Mouse (Mus musculus) kidney, postnatal 0 days (tissue): ENCODE measurements at regions not wholly inside any gene's neighbourhood (a gene's known extent, or its start where the extent isn't known, plus 50 kb on each side); places are given as distances from the start of the nearest gene placed in this dataset.
A peak's percentile ranks its signal among the peaks of the same experiment; 100 is the strongest.

Source experiments
- ATAC-seq: fragments of 200-750 bp; cut with Nextera tagmentation; replicated peaks from 2 replicates; pipeline ENCODE4 v1.8.0; 2017; ENCODE audit warnings: low read depth, moderate number of reproducible peaks, moderate TSS enrichment, moderate library complexity; ENCODE audit not compliant: low FRiP score
- DNase-seq: peaks from one replicate; pipeline ENCODE4 v3.0.0-alpha.2; 2016; ENCODE audit warnings: low spot score
- H3K27ac ChIP-seq: fragments of 300-500 bp; sonication (generic); 2 replicates; pipeline ENCODE4 v1.5.1; 2014; ENCODE audit warnings: mild to moderate bottlenecking
- H3K27me3 ChIP-seq: fragments of 300-500 bp; sonication (generic); 2 replicates; pipeline ENCODE4 v1.6.1; 2014; ENCODE audit warnings: low read length, mixed read lengths; ENCODE audit not compliant: insufficient read depth
- H3K36me3 ChIP-seq: fragments of 300-500 bp; sonication (generic); 2 replicates; pipeline ENCODE4 v1.6.1; 2014; ENCODE audit warnings: low read length, mixed read lengths; ENCODE audit not compliant: insufficient read depth
- H3K4me1 ChIP-seq: fragments of 300-500 bp; sonication (generic); replicated peaks from 2 replicates; pipeline ENCODE4 v1.6.1; 2014; ENCODE audit warnings: antibody characterized with exemption, low read length, mixed read lengths; ENCODE audit not compliant: insufficient read depth
- H3K4me2 ChIP-seq: fragments of 300-500 bp; sonication (generic); 2 replicates; pipeline ENCODE4 v1.6.1; 2014; ENCODE audit warnings: mild to moderate bottlenecking, low read length, moderate library complexity, mixed read lengths
- H3K4me3 ChIP-seq: fragments of 300-500 bp; sonication (generic); replicated peaks from 2 replicates; pipeline ENCODE4 v1.5.1; 2014; ENCODE audit warnings: low read depth, low read length
- H3K9ac ChIP-seq: fragments of 300-500 bp; sonication (generic); 2 replicates; pipeline ENCODE4 v1.6.1; 2014; ENCODE audit warnings: low read depth, low read length
- H3K9me3 ChIP-seq: fragments of 300-500 bp; sonication (generic); replicated peaks from 2 replicates; pipeline ENCODE4 v1.6.1; 2016; ENCODE audit warnings: low read length, inconsistent platforms, mixed read lengths
- CTCF ChIP-seq: IDR thresholded peaks from 2 replicates; pipeline ENCODE4 v1.5.1; 2016; ENCODE audit warnings: antibody characterized with exemption, low read depth, mild to moderate bottlenecking, moderate library complexity
- WGBS: fragments of 180-500 bp; shearing (Covaris S2); extraction: QIAGEN DNeasy Blood & Tissue Kit; methylation state at CpG from one replicate; pipeline ENCODE4 v1.1.7; 2014; 5-methylcytosine and 5-hydroxymethylcytosine counted together

- 24% methylated on average over 3 of the region's 3 CpGs for WGBS
- H3K27ac ChIP-seq = no peak overlapping the region
- no peaks in the 10 kb centered on the region for H3K36me3 ChIP-seq
- no peak for ATAC-seq
- no peaks in the 10 kb centered on the region for H3K4me1 ChIP-seq
- no peak overlapping the region for H3K4me3 ChIP-seq
- no peak overlapping the region for H3K9ac ChIP-seq
- H3K4me2 ChIP-seq = no peak overlapping the region
- no peak for TF ChIP-seq CTCF
- no peaks in the 10 kb centered on the region for H3K27me3 ChIP-seq
- no peak for DNase-seq
- H3K9me3 ChIP-seq = no peaks in the 10 kb centered on the region
Observed at GRCm38 (mm10) chr1:45575131-45575530, 72.0 kb upstream of the Col5a2 start.

DNA sequence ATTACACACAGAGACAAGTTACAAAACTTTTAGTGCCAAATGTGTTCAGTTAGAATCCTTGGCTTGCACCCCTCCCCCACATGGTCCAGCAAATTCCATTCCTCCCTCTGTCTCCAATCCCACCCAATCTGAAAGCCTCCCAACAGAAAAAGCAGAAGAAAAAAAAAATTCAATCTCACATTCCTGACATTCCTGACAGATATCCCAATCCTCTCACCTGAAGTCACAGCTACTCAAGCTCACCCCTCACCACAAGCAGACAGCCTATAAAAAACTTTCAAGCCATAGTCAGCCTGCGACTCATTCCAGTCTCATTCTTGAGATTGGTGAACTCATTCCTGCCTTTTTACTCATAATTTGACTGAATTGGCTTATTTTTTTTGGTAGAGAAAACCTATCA lies 77.4 kb upstream of the Col5a2 start:
- TF ChIP-seq CTCF = no peak
- no peak overlapping the region for H3K4me2 ChIP-seq
- H3K4me1 ChIP-seq = no peaks in the 10 kb centered on the region
- H3K27ac ChIP-seq = no peak overlapping the region
- DNase-seq (no peak), ATAC-seq (no peak)
- H3K4me3 ChIP-seq = no peak overlapping the region
- H3K9ac ChIP-seq = no peak overlapping the region
- H3K27me3 ChIP-seq = no peaks in the 10 kb centered on the region
- no peaks in the 10 kb centered on the region for H3K36me3 ChIP-seq
- H3K9me3 ChIP-seq = no peaks in the 10 kb centered on the region
- WGBS = 66% methylated on average over 1 of the region's 1 CpGs

DNA sequence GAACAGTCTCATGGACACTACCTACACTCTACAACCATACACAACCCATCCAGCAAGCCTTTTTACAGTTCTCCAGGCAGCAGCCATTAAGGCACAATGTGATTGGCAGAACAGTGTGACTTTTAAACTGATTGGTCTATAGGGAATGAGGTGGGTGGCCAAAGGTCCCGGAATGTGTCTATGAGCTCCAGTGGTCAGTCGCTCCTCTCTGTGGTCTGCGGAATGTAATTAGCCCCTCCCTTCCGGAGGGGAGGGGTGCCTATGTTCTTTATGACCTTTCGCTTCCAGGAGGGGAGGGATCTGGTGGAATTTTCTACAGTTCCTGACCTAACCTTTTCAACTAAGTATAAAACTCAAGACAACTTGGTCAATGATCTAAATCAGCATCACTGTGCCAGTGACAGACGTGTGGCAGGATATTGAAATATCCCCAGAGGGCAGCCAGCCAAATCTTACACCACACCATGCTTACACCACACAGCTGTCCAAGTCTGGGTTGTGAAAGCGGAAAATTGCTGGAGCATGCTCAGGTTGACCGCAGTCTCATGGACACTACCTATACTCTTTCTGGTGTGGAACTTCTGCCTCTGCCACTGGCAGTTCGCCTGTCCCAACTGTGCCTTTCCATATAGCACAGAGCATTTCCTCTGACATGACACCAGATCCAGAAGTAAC lies 84.4 kb upstream of the Col5a2 start:
- ATAC-seq (peak; percentile 66; the same call in 1 of the 2 replicates), DNase-seq (peak; percentile 50)
- no peaks in the 10 kb centered on the region for H3K36me3 ChIP-seq
- no peaks in the 10 kb centered on the region for H3K9me3 ChIP-seq
- no peaks in the 10 kb centered on the region for H3K4me1 ChIP-seq
- no peak overlapping the region for H3K4me3 ChIP-seq
- no peak overlapping the region for H3K9ac ChIP-seq
- WGBS = 47% methylated on average over 9 of the region's 9 CpGs
- H3K27me3 ChIP-seq = no peaks in the 10 kb centered on the region
- no peak for TF ChIP-seq CTCF
- H3K4me2 ChIP-seq = 0 out of 2 replicates have a peak overlapping the region, but pooled peaks have one; percentile 7
- no peak overlapping the region for H3K27ac ChIP-seq

- H3K27ac ChIP-seq = no peak overlapping the region
- no peak for DNase-seq
- no peaks in the 10 kb centered on the region for H3K27me3 ChIP-seq
- ATAC-seq = no peak
- no peak for TF ChIP-seq CTCF
- H3K9me3 ChIP-seq = no peaks in the 10 kb centered on the region
- H3K4me1 ChIP-seq = no peaks in the 10 kb centered on the region
- no peak overlapping the region for H3K4me3 ChIP-seq
- 36% methylated on average over 2 of the region's 2 CpGs for WGBS
- no peak overlapping the region for H3K9ac ChIP-seq
- H3K4me2 ChIP-seq = no peak overlapping the region
- H3K36me3 ChIP-seq = no peaks in the 10 kb centered on the region
Observed at GRCm38 (mm10) chr1:45597316-45597715, 94.2 kb upstream of the Col5a2 start.

GRCm38 (mm10) chr1:45599421-45599820 lies 96.3 kb upstream of the Col5a2 start:
- no peak overlapping the region for H3K4me2 ChIP-seq

GRCm38 (mm10) chr1:45600011-45600410 lies 96.9 kb upstream of the Col5a2 start:
- H3K27me3 ChIP-seq = no peaks in the 10 kb centered on the region
- H3K4me3 ChIP-seq = no peak overlapping the region
- H3K9ac ChIP-seq = no peak overlapping the region
- WGBS = 90% methylated on average over 3 of the region's 3 CpGs
- no peak for TF ChIP-seq CTCF
- H3K9me3 ChIP-seq = no peaks in the 10 kb centered on the region
- no peak overlapping the region for H3K4me2 ChIP-seq
- DNase-seq (no peak), ATAC-seq (no peak)
- H3K36me3 ChIP-seq = no peaks in the 10 kb centered on the region
- no peak overlapping the region for H3K27ac ChIP-seq
- H3K4me1 ChIP-seq = no peaks in the 10 kb centered on the region

More at GRCm38 (mm10) chr1:45599421-45599820, 96.3 kb upstream of the Col5a2 start:
- Histone ChIP-seq H3K27ac (no peak overlapping the region), H3K4me3 (no peak overlapping the region), H3K9ac (no peak overlapping the region), H3K27me3 (no peaks in the 10 kb centered on the region), H3K4me1 (no peaks in the 10 kb centered on the region), H3K36me3 (no peaks in the 10 kb centered on the region), H3K9me3 (no peaks in the 10 kb centered on the region)
- no peak for DNase-seq
- 48% methylated on average over 1 of the region's 1 CpGs for WGBS
- no peak for TF ChIP-seq CTCF
- no peak for ATAC-seq

DNA sequence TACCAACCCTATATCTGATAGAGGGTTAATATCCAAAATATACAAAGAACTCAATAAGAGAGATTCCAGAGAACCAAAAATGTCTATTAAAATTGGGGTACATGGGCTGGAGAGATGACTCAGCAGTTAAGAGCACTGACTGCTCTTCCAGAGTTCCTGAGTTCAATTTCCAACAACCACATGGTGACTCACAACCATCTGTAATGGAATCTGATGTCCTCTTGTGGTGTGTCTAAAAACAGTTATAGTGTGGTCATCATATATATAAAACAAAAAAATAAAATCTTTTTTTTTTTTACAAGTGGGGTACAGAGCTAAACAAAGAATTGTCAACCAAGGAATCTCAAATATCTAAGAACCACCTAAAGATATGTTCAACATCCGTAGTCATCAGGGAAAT lies 102.5 kb upstream of the Col5a2 start:
- no peak overlapping the region for H3K4me2 ChIP-seq
- H3K27me3 ChIP-seq = no peaks in the 10 kb centered on the region
- H3K4me3 ChIP-seq = no peak overlapping the region
- TF ChIP-seq CTCF = no peak
- H3K36me3 ChIP-seq = no peaks in the 10 kb centered on the region
- ATAC-seq (no peak), DNase-seq (no peak)
- no peaks in the 10 kb centered on the region for H3K9me3 ChIP-seq
- no peak overlapping the region for H3K27ac ChIP-seq
- no peaks in the 10 kb centered on the region for H3K4me1 ChIP-seq
- 75% methylated on average over 1 of the region's 1 CpGs for WGBS
- no peak overlapping the region for H3K9ac ChIP-seq
